Mouse (Mus musculus) inflammation-experienced regulatory T-cells, adult 6 months (primary cell): ENCODE data around the gene Olfr357. TPM values are rescaled to one million over a fixed set of nuclear protein-coding genes. Genes with fewer than 3 reads are reported as not detected.

ENCODE experiments used
- ATAC-seq: one replicate; pipeline ENCODE4 v1.8.0; 2017
- polyA plus RNA-seq, 3 experiments: library from polyadenylated mRNA; unstranded; fragments of 100-300 nt; shearing (Covaris generic); gene quantifications; one replicate each; pipeline ENCODE4 v1.2.1; 2017

Olfr357 gene
- not detected for polyA plus RNA-seq

- no peak for ATAC-seq
Measured at GRCm38 (mm10) chr2:36993527-36993926, at the start of gene Olfr357. Olfr357 (plus strand) TSS chr2:36993827.

GRCm38 (mm10) chr2:36997030-36997429 is 3.4 kb downstream of the Olfr357 start:
- no peak for ATAC-seq

GRCm38 (mm10) chr2:37009235-37009634 is 15.6 kb downstream of the Olfr357 start, which contains the start of gene Olfr358:
Olfr358 (minus strand) TSS chr2:37009335.
- ATAC-seq = no peak

Other genes with a start within 250 kb of the Olfr357 start
- gene Olfr348, start 209.6 kb upstream of the Olfr357 start, polyA plus RNA-seq = not detected
- not detected for gene Olfr50, start 203.3 kb upstream of the Olfr357 start, polyA plus RNA-seq
- gene Olfr3, start 176.8 kb upstream of the Olfr357 start, polyA plus RNA-seq = not detected
- not detected for gene Olfr350, start 147.5 kb upstream of the Olfr357 start, polyA plus RNA-seq
- gene Olfr351, start 131.2 kb upstream of the Olfr357 start, polyA plus RNA-seq = not detected
- gene Olfr352, start 125.4 kb upstream of the Olfr357 start, polyA plus RNA-seq = not detected
- gene Olfr353, start 100.9 kb upstream of the Olfr357 start, polyA plus RNA-seq = not detected
- gene Olfr354, start 88.1 kb upstream of the Olfr357 start, polyA plus RNA-seq = under 1 TPM; 0.04 to 0.24 (median 0.04) TPM
- not detected for gene Olfr355, start 64.9 kb upstream of the Olfr357 start, polyA plus RNA-seq
- gene Olfr356, start 56.7 kb upstream of the Olfr357 start, polyA plus RNA-seq = not detected
- not detected for gene Olfr358, start 15.5 kb downstream of the Olfr357 start, polyA plus RNA-seq
- not detected for gene Olfr360, start 71.9 kb downstream of the Olfr357 start, polyA plus RNA-seq
- gene Olfr361, start 95.5 kb downstream of the Olfr357 start, polyA plus RNA-seq = not detected
- gene Olfr362, start 124.1 kb downstream of the Olfr357 start, polyA plus RNA-seq = not detected
- gene Olfr364-ps1, start 145.5 kb downstream of the Olfr357 start, polyA plus RNA-seq = not detected
- not detected for gene Olfr365, start 194.4 kb downstream of the Olfr357 start, polyA plus RNA-seq
- gene Olfr366, start 217.7 kb downstream of the Olfr357 start, polyA plus RNA-seq = under 1 TPM in 2 of 3 experiments, not detected in 1; 0.06 to 0.07 TPM